8 mouse cellular contexts compared by ENCODE assay signal in genomic region chr17:26089905-26090632, GRCm38 (mm10). TPM values are rescaled to one million over a fixed set of nuclear protein-coding genes. Genes with fewer than 3 reads are reported as not detected.
A peak's percentile ranks its signal among the peaks of the same experiment; 100 is the strongest.
DNase-seq lines count a peak whose midpoint lies in the region; ATAC-seq and TF ChIP-seq lines count a peak whose summit lies in the region.

TSS of gene Decr2 (minus strand) at chr17:26090337.

- H3K9ac ChIP-seq in embryonic facial prominence, embryonic 15.5 days = peak within 1 kb of the TSS; percentile 75
- H3K9ac ChIP-seq in limb, embryonic 14.5 days (ENCODE audit: low read depth, low read length, severe bottlenecking) = peak within 1 kb of the TSS; percentile 71
- peak within 1 kb of the TSS; percentile 68 for H3K9ac ChIP-seq in midbrain, postnatal 0 days (replicated peaks; ENCODE audit: low read length, poor library complexity, severe bottlenecking)

- no peaks in the 10 kb centered on the region for H3K9me3 ChIP-seq in embryonic facial prominence, embryonic 15.5 days (replicated peaks)
- no peaks in the 10 kb centered on the region for H3K9me3 ChIP-seq in limb, embryonic 14.5 days (ENCODE audit: control insufficient read depth, low read length)
- no peaks in the 10 kb centered on the region for H3K9me3 ChIP-seq in midbrain, postnatal 0 days (ENCODE audit: low read length)

- peak within 1 kb of the TSS; percentile 85 for H3K4me3 ChIP-seq in bone marrow, adult 2 months (replicated peaks; ENCODE audit: control insufficient read depth, low read depth, low read length)
- H3K4me3 ChIP-seq in embryonic facial prominence, embryonic 15.5 days (replicated peaks) = peak within 1 kb of the TSS; percentile 58
- H3K4me3 ChIP-seq in limb, embryonic 14.5 days (replicated peaks; ENCODE audit: low read length) = peak within 1 kb of the TSS; percentile 57
- peak within 1 kb of the TSS; percentile 63 for H3K4me3 ChIP-seq in midbrain, postnatal 0 days (ENCODE audit: low read depth, low read length)

- TF ChIP-seq POLR2A in bone marrow, adult 2 months (IDR thresholded peaks at IDR 0.05; ENCODE audit: borderline replicate concordance, control insufficient read depth, low read depth, low read length) = no peak
- no peak for TF ChIP-seq POLR2A in limb, embryonic 14.5 days (IDR thresholded peaks at IDR 0.05; ENCODE audit: borderline replicate concordance, extremely low read depth, insufficient read depth, insufficient read length)

- WGBS in bone marrow, adult 2 months = under 1% methylated on average over 32 of the region's 32 CpGs
- WGBS in embryonic facial prominence, embryonic 15.5 days = under 1% methylated on average over 32 of the region's 32 CpGs
- 2% methylated on average over 30 of the region's 32 CpGs for WGBS in limb, embryonic 14.5 days
- 2% methylated on average over 32 of the region's 32 CpGs for WGBS in midbrain, postnatal 0 days

- no peaks in the 10 kb centered on the region; the same call in 1 of the 2 replicates for H3K4me1 ChIP-seq in bone marrow, adult 2 months (ENCODE audit: control insufficient read depth, insufficient read depth, low read length)
- peaks cover 15% of the 10 kb centered on the region for H3K4me1 ChIP-seq in embryonic facial prominence, embryonic 15.5 days
- H3K4me1 ChIP-seq in limb, embryonic 14.5 days (ENCODE audit: control insufficient read depth, insufficient read depth, low read length) = no peaks in the 10 kb centered on the region
- H3K4me1 ChIP-seq in midbrain, postnatal 0 days (ENCODE audit: insufficient read depth, low read length) = no peaks in the 10 kb centered on the region; the same call in 1 of the 2 replicates

- TF ChIP-seq CTCF in bone marrow, adult 2 months (IDR thresholded peaks at IDR 0.05; ENCODE audit: control insufficient read depth, insufficient read depth, low read length) = peak; percentile 83
- peak; percentile 95 for TF ChIP-seq CTCF in midbrain, postnatal 0 days (IDR thresholded peaks at IDR 0.05)

- peak; percentile 87 for DNase-seq in 416B (ENCODE audit: low read depth)
- DNase-seq in heart, adult 8-10 months (ENCODE audit: low spot score) = peak; percentile 90
- DNase-seq in kidney, adult 9 months = peak; percentile 95
- peak; percentile 92 for DNase-seq in limb, embryonic 14.5 days (ENCODE audit: low spot score)
- peak; percentile 94 for DNase-seq in midbrain, postnatal 0 days (ENCODE audit: low spot score)
- DNase-seq in spleen, postnatal 14 days (ENCODE audit: low spot score in 2 of 2) = peak; percentile 55 to 74

- H3K27ac ChIP-seq in bone marrow, adult 2 months (ENCODE audit: control insufficient read depth, insufficient read depth, low read depth, low read length, poor library complexity) = no peak within 1 kb of the TSS
- peak within 1 kb of the TSS; percentile 88 for H3K27ac ChIP-seq in embryonic facial prominence, embryonic 15.5 days (replicated peaks)
- H3K27ac ChIP-seq in limb, embryonic 14.5 days (replicated peaks; ENCODE audit: low read depth, low read length) = peak within 1 kb of the TSS; percentile 58
- H3K27ac ChIP-seq in midbrain, postnatal 0 days (ENCODE audit: low read depth, low read length) = peak within 1 kb of the TSS; percentile 70

- no peaks in the 10 kb centered on the region; the same call in 1 of the 2 replicates for H3K36me3 ChIP-seq in embryonic facial prominence, embryonic 15.5 days
- 0 out of 2 replicates have a peak, but pooled peaks cover 10% of the 10 kb centered on the region for H3K36me3 ChIP-seq in limb, embryonic 14.5 days (ENCODE audit: control insufficient read depth, insufficient read depth, low read length)
- H3K36me3 ChIP-seq in midbrain, postnatal 0 days (ENCODE audit: insufficient read depth, low read length) = no peaks in the 10 kb centered on the region

- peak within 1 kb of the TSS; percentile 76 for H3K4me2 ChIP-seq in embryonic facial prominence, embryonic 15.5 days (replicated peaks)
- peak within 1 kb of the TSS; percentile 83 for H3K4me2 ChIP-seq in limb, embryonic 14.5 days (replicated peaks; ENCODE audit: low read depth, low read length, severe bottlenecking)
- H3K4me2 ChIP-seq in midbrain, postnatal 0 days (ENCODE audit: low read depth, low read length, poor library complexity, severe bottlenecking) = peak within 1 kb of the TSS; percentile 84

- H3K27me3 ChIP-seq in embryonic facial prominence, embryonic 15.5 days = no peaks in the 10 kb centered on the region
- no peaks in the 10 kb centered on the region for H3K27me3 ChIP-seq in limb, embryonic 14.5 days (ENCODE audit: control insufficient read depth, insufficient read depth, low read length)
- no peaks in the 10 kb centered on the region for H3K27me3 ChIP-seq in midbrain, postnatal 0 days (ENCODE audit: insufficient read depth, low read length)

- ATAC-seq in embryonic facial prominence, embryonic 15.5 days (ENCODE audit: insufficient number of reproducible peaks, low FRiP score, low TSS enrichment, low read depth) = peak; percentile 85
- ATAC-seq in limb, embryonic 14.5 days (ENCODE audit: low FRiP score, low read depth) = peak; percentile 89
- peak; percentile 80 for ATAC-seq in midbrain, postnatal 0 days (ENCODE audit: low FRiP score)

RNA-seq across cellular contexts. Expression of gene Decr2, which starts in this region (rescaled TPM):
- 3.5 and 5.6 TPM in 2 replicates for polyA plus RNA-seq in bone marrow, adult 2 months (2011; ENCODE audit: insufficient read depth, insufficient read length, low replicate concordance, missing spikeins)
- 39.7 and 42.6 TPM in 2 replicates for polyA plus RNA-seq in embryonic facial prominence, embryonic 15.5 days (2015; fragmentation: Nextera tagmentation; extraction: Ambion mirVana)
- 10 to 100 TPM; 10.2 to 11.2 (median 11.0) TPM for total RNA-seq in heart, adult 8-10 months (2022)
- polyA plus RNA-seq in limb, embryonic 14.5 days (2012; rRNA removed) = 32.5 and 34.7 TPM in 2 replicates
- 19.0 and 23.3 TPM in 2 replicates for polyA plus RNA-seq in limb, embryonic 14.5 days (2014; fragmentation: Nextera tagmentation; extraction: Ambion mirVana)
- 38.0 and 41.1 TPM in 2 replicates for total RNA-seq in midbrain, postnatal 0 days (2014; rRNA removed)
- 42.3 and 44.4 TPM in 2 replicates for polyA plus RNA-seq in midbrain, postnatal 0 days (2015; fragmentation: Nextera tagmentation; extraction: Ambion mirVana)
